Mouse (Mus musculus): ENCODE data around the gene Hbq1b.

Hbq1b gene

DNA sequence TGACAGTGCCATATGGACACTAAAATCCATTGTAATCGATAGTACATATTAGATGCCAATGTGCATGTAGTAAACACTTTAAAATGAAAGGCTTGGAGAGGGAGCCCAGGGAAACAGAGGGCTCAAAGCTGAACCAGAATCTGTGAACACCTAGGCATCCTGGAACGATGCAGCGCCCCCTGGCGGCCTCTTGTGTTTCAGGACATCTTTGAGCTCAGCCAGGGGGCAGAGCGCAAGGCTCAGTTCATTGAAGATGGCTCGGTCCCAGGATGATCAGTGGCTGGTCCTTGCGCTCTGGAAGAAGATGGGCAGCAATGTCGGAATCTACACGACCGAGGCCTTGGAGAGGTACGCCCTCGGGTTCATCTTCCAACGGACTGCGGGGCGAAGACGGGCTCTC is 13.1 kb downstream of the Hbq1b start, which contains the start of gene Hbq1a:
TSS of gene Hbq1a (plus strand) at position 205 of the 400 bp plus-strand sequence.
- DNase-seq (ENCODE audit: low spot score in 2 of 2), result peak; percentile 75 to 83

- peak; percentile 27 to 36 for DNase-seq (ENCODE audit: low spot score in 2 of 2)
Measured at GRCm38 (mm10) chr11:32300279-32301267, 13.8 kb downstream of the Hbq1b start.

GRCm38 (mm10) chr11:32301506-32301905 is 14.7 kb downstream of the Hbq1b start:
- no peak for DNase-seq (ENCODE audit: low spot score in 2 of 2)

DNA sequence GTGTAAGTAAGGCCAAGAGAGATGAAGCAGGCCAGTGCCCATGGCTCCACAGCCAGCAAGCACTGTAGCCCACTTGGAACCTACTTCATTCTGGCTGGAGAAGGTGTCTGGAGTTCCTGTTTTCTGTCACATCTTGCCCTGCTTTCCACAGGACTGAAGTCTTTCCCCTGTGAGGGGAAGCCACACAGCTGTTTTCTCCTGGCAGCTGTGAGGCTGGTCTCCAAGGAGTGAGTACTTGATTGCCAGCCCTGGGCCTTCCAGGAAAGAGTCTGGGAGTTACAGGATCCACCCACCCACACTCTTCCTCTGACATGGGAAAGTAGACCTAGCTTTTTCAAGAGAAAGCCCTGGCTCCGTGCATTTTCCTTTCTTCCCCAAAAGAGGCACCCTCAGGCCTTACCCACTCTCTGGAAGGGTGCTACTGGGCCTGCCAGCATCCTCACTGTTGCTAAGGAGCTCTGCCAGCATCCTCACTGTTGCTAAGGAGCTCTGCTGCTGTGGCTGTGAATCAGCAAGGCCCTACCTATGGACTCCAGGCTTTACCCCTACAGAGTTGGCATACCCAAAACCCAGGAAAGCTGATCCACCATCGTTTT is 16.2 kb downstream of the Hbq1b start:
- DNase-seq (ENCODE audit: low spot score in 2 of 2), result no peak

- no peak for DNase-seq (ENCODE audit: low spot score in 2 of 2)
Measured at GRCm38 (mm10) chr11:32303455-32303854, 16.7 kb downstream of the Hbq1b start.

GRCm38 (mm10) chr11:32307006-32307405 is 20.2 kb downstream of the Hbq1b start:
- no peak for DNase-seq (ENCODE audit: low spot score in 2 of 2)

GRCm38 (mm10) chr11:32309446-32309845 is 22.7 kb downstream of the Hbq1b start:
- no peak for DNase-seq (ENCODE audit: low spot score in 2 of 2)

GRCm38 (mm10) chr11:32309928-32310327 is 23.2 kb downstream of the Hbq1b start:
- DNase-seq (ENCODE audit: low spot score in 2 of 2), result no peak

DNA sequence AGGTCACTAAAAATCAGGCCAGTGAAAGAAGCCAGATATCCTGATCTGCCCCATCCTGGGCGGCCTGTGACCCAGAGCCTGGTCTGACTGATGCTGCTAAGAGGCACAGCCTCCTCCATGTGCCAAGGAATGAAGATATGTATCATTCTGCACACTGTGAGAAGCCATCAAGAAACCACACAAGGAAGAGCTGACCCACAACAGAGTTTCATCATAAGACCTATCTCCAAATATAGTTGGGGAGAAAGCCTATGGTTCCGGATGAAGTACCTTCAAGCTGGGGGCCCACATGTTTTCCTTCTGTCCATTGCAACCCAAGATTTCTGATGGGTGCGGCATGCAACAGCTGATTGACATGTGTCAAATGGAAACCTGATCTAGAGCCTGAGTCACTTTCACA is 29.2 kb downstream of the Hbq1b start:
- no peak for DNase-seq (ENCODE audit: low spot score in 2 of 2)

DNA sequence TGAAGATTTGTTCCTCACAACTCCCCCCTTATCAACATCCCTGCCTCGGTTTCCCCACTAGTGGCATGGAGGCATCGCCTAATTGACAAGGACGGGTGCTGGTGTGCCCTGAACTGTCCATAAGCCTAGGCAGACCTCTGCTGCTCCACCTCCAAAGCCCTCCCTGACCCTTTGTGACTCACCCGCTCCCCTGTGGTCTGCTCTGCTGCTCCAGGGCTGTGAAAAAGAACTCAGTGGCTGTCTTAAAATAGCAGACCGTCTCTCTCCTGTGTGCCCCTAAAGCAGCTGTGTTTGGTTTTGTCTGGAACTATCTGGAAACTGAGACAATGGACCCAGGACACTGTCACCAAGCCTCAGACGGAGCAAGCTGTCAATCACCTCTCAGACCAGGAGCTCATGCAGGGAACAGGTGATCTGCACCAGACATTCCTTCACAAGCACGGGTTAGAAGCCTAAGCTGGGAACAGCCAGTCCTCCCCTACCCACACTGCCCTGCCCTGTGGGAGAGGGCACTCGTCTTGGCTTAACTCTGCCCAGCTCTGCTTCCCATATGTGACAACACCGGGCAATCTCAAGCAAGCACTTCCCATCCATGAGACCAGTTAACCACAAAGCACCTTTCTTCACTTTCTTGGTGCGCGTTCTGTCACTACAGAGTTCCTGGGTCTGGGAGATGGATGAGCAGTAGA is 33.9 kb downstream of the Hbq1b start:
- DNase-seq (ENCODE audit: low spot score in 2 of 2), result no peak

- DNase-seq (ENCODE audit: low spot score in 2 of 2), result peak; percentile 73 to 90
Measured at GRCm38 (mm10) chr11:32321196-32321565, 34.4 kb downstream of the Hbq1b start.

- peak; percentile 89 to 93 for DNase-seq (ENCODE audit: low spot score in 2 of 2)
Measured at GRCm38 (mm10) chr11:32324609-32325008, 37.8 kb downstream of the Hbq1b start.

DNA sequence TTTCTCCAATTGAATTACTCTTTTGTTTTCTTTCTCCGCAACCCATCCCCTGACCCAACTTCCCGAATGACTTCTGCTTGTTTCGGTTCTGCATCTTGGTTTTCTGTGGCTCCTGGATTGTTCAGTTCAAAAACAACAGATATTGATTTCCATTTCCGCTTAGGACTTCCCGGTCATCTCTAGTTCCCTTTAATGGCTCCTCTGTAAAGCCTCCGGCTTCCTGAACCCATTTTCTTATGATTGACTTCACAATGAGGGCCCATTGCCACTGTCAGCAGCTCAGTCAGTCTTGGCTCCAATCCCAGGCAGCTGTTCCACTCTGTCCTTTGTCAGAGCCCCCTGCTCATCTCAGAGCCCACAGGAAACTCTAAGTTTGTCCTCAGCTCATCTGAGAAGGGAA is 44.3 kb downstream of the Hbq1b start:
- no peak for DNase-seq (ENCODE audit: low spot score in 2 of 2)

DNA sequence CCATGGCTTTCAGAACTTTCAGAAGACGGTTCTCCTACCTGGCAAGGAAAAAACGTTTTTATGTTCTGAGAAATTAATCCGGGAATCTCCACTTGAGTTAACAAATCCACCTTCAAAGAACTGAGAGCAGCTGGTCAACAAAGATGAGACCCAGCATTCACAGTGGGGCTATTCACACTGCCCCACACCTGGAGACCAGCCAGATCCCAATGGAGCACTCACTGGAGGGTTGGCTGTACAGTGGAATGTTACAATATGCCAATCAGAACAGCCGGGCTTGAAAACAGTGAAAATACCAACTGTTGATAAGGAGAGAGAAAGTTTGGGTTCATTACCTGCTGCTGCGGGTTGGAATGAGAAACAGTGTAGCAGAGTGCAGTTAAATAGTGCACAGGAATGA is 45.1 kb downstream of the Hbq1b start:
- no peak for DNase-seq (ENCODE audit: low spot score in 2 of 2)

- DNase-seq (ENCODE audit: low spot score in 2 of 2), result no peak
Measured at GRCm38 (mm10) chr11:32333235-32333634, 46.5 kb downstream of the Hbq1b start.

DNA sequence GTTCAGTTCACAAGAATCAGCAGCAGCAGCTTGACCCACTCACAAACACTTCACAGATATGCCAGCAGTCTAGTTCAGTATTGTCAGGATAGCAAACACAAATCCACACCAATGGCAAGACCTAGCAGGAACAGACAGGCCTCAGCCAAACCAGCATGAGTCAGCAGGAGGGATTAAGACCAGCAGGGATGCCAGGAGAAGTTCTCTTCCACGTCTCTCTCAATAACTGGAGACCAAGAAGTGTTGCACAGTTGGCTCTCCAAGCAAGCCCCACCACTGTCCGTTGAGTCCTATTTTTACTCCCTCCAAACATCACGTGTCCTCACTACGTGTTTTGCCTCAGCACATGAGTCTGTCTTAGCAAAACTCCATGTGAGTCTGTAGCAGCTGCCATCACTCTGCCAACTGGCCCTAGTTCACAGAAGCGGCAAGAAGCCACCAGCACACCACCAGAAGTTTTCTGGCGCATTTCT is 49.7 kb downstream of the Hbq1b start:
- DNase-seq (ENCODE audit: low spot score in 2 of 2), result no peak

Measured in spleen, postnatal 10 days (tissue).